Mouse (Mus musculus) common myeloid progenitor, adult 5-6 weeks (primary cell): ENCODE measurements around the gene Chmp3. TPM values are rescaled to one million over a fixed set of nuclear protein-coding genes. Genes with fewer than 3 reads are reported as not detected.

Source experiments
- ATAC-seq: replicated peaks from 2 replicates; pipeline ENCODE4 v1.8.0; 2016; ENCODE audit warnings: low read depth, mild to moderate bottlenecking, moderate TSS enrichment, inconsistent platforms; ENCODE audit not compliant: poor library complexity, severe bottlenecking
- total RNA-seq: library from RNA; stranded (forward); fragments of 200-1000, 187-1606 nt; gene quantifications from 2 replicates; pipeline ENCODE4 v1.2.3, GENCODE M21; 2017

Gene Chmp3
- total RNA-seq = 117 and 139 TPM in 2 replicates

- ATAC-seq = peak; percentile 94
Observed at GRCm38 (mm10) chr6:71543686-71544499, at the start of gene Chmp3. Gene Chmp3, plus strand, starts transcription at chr6:71543797.

DNA sequence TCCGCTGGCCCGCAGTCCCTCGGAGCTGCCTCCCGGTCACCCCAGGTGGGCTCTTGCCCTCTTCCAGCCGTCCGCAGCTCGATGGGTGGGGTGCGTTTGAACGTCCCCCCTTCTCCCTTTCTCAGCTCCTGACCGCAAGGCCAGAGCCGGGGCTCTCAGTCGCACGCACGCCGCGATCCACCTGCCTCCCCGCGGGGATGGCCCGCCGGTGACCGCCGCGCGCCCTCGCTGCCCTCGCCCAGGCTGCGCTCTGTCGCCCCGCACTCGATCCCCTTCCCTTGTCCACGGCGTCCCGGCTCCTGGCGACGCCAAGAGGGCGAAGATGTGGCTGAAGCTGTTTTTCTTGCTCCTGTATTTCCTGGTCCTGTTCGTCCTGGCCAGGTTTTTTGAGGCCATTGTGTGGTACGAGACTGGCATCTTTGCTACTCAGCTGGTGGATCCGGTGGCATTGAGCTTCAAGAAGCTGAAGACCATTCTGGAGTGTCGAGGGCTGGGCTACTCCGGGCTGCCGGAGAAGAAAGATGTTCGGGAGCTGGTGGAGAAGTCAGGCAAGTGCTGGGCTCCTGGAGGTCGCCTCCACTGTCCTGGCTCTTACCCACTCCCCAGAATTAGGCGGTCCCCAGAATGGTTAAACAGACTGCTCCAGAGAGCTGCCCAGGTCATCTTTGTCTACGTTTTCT is 49.1 kb upstream of the Chmp3 start:
- ATAC-seq = peak; percentile 35

DNA sequence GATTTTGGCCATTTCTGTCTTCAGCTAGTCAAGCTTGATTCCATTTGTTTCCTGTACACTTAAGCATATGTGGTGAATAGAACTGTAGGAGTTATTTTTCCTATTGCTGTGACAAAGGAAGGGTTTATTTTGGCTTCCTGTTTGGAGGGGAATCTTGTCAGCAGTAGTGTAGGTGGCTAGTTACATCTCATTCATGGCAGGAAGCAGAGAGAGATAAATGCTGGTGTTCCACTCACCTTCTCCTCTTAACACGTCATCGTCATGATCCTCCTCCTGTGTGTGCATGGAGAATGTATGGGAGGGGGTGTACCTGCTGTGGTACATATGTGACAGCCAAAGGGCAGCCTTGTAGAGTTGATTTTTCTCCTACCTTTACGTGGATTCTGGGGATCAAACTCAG is 43.0 kb upstream of the Chmp3 start:
- ATAC-seq = no peak

GRCm38 (mm10) chr6:71503001-71503400 is 40.6 kb upstream of the Chmp3 start:
- no peak for ATAC-seq

- ATAC-seq = no peak
Observed at GRCm38 (mm10) chr6:71503670-71504069, 39.9 kb upstream of the Chmp3 start.

GRCm38 (mm10) chr6:71504091-71504490 is 39.5 kb upstream of the Chmp3 start:
- no peak for ATAC-seq

GRCm38 (mm10) chr6:71505671-71506070 is 37.9 kb upstream of the Chmp3 start:
- ATAC-seq = no peak

GRCm38 (mm10) chr6:71519476-71519875 is 24.1 kb upstream of the Chmp3 start:
- ATAC-seq = no peak

- ATAC-seq = no peak
Observed at GRCm38 (mm10) chr6:71525556-71525955, 18.0 kb upstream of the Chmp3 start.

GRCm38 (mm10) chr6:71527056-71527455 is 16.5 kb upstream of the Chmp3 start:
- no peak for ATAC-seq

DNA sequence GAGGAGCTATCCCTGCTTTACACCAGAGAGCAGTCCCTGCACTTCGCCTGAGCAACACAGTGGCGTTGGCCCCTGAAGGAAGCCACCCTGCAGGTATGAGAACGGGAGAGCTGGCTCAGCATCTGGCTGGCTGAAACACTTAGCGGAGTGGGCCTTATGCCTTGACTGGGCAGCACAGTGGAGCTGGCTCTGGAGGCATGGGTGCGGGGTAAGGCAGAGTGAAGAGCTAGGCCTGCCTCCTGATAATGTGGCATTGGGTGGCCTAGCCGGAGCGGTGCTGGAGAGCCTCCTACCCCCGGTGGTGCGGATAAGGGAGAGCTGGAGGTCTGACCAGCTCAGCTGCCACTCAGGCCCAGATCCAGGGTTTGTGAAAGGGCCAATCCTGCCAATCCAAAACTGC is 15.8 kb upstream of the Chmp3 start:
- ATAC-seq = no peak

- no peak for ATAC-seq
Observed at GRCm38 (mm10) chr6:71530176-71530575, 13.4 kb upstream of the Chmp3 start.

DNA sequence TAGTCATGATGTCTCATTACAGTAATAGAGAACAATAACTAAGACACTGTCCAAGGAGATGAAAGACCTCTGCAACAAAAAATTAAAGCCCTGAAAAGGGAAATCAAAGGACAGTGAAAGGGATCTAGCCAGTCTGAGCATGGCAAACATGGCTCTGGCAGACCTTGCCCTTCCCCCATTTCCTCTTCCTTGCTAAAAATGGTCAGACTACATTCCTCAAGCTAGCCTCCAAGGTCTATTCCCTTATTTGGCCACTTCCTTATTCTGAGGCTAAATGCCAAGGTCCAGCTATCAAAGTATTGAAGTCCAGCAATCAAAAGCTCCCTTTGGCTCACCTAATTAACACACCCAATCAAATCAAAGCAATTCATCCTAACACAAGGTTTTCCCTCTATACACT is 6.3 kb upstream of the Chmp3 start:
- ATAC-seq = no peak

DNA sequence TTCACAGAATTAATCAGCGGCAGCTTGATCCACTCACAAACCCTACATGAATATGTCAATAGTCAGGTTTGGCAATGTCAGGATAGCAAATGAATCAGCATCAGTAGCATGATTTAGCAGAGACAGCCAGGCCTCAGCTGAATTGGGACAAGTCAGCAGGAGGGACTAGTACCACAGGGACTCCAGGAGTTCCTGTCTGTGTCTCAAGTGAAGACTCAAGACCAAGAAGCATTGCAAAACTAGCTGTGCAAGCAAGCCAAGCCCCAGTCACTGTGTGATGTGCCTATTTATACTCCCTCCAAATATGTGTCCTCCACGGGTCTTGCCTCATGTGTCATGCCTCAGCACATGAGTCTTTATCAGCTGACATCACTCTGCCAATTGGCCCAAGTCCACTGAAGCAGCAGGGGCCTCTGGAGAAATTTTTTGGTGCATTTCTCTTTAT is 11.9 kb downstream of the Chmp3 start:
- ATAC-seq = no peak

DNA sequence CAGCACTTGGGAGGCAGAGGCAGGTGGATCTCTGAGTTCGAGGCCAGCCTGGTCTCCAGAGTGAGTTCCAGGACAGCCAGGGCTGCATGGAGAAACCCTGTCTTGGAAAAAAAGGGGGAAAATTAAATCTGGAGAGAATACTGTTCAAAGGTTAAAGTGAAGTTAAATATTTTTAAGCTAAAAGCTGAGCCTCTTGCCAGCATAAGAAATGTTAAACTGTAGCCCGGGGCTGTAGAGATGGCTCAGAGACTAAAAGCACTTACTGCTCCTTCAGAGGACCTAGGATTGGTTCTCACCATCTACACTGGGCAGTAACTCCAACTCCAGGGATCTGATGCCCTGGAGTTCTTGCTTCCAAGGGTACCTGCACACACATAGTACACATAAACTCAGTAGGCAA is 13.2 kb downstream of the Chmp3 start:
- no peak for ATAC-seq

DNA sequence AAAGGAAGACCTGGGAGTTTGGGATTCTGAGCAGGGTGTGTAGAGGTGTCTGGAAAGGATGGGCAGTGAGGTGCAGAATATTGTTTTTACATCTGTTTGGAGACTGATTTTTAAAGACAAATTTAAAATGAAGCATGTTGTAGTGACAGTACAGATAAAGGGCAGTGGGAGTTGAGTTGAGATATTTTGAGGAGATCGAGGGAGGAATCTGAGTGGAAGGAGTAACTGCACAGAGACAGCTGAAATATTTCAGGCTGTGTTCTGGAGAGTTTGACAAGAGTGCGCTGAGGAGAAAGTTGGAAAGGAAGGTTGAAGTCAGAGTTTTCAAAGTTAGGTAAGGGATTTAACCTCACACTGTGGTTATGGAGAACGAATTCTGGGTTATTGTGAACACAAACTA is 25.0 kb downstream of the Chmp3 start:
- no peak for ATAC-seq

DNA sequence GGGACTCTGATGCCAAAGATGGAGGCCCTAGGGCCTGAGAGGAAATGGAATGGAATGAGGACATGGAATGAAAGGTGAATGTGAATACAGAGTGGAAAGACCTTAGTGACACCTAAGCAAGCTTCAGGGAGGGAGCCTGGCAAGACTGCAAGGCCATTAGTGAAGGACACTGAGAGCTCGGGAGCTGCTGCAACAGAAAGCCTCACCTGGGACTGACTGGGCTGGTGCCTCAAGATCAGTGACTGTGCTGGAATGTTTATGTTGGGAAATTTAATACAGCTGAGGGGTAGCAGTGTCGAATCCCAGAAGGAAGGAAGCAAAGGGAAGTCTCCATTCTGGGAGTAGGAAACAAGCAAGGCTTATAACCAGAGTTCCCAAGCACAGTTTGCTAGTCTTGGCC is 25.4 kb downstream of the Chmp3 start:
- no peak for ATAC-seq

DNA sequence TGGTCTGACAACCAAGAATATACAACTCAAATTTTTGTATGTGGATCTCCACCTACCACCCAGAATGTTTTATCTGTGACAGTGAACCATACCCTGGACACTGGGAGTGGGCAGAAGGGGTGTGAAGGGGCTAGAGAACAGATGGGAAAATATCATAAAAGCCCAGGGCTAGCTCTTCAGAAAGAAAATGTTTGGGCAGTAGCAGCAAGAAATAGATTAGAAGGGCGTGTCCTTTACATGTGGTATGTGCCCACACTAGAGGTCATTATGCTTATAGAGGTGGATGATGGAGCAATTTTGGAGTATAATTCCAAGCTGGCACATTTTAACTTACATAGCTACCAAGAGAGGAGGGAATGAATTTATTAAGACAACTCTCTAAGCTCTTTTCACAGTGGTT is 31.8 kb downstream of the Chmp3 start:
- no peak for ATAC-seq

GRCm38 (mm10) chr6:71579478-71579877 is 35.9 kb downstream of the Chmp3 start:
- ATAC-seq = no peak

DNA sequence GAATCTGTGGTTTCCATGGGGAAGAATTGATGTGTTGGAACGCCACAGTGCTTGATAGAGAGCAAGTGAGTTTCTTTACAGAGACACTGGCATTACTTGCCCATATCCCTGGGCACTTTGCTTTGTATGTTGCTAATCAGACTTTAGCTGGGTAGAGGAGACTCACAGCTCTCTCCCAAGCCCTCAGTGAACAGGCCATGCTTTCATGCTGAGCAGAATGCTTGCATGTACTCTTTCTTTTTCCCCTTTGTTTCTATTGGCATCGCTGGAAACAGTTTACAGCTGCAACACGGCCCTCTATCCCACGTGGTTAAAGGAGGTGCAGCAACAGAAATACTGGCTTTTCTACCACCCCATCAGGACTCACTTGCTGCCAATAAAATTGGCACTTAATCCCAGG is 39.6 kb downstream of the Chmp3 start:
- no peak for ATAC-seq

- no peak for ATAC-seq
Observed at GRCm38 (mm10) chr6:71589401-71589800, 45.8 kb downstream of the Chmp3 start.

DNA sequence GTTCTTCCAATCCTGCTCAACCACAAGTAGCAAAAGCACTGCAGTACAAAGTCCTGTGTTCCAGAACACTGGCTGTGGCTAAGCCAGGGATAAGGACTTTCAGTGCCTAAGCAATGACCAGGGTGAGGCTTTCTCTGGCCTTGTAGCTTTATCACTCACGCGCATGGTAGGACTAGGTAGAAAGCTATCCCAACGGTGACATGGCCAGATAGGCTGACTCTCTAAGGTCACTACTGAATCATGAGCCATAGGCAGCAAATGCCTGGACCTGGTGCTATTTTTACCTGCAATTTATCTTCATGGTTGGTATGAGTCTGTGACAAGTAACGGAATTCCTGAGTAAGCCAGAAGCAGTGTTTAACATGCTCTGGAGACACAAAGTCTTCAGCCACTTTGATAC is 46.6 kb downstream of the Chmp3 start:
- ATAC-seq = no peak
